Mouse (Mus musculus): ENCODE measurements around the gene Ciao1.
"Not testable (repeated sequence)": the region's sequence is repeated elsewhere in the genome, so short reads cannot be mapped to it uniquely, and the experiment has no call there.

The Ciao1 gene

DNA sequence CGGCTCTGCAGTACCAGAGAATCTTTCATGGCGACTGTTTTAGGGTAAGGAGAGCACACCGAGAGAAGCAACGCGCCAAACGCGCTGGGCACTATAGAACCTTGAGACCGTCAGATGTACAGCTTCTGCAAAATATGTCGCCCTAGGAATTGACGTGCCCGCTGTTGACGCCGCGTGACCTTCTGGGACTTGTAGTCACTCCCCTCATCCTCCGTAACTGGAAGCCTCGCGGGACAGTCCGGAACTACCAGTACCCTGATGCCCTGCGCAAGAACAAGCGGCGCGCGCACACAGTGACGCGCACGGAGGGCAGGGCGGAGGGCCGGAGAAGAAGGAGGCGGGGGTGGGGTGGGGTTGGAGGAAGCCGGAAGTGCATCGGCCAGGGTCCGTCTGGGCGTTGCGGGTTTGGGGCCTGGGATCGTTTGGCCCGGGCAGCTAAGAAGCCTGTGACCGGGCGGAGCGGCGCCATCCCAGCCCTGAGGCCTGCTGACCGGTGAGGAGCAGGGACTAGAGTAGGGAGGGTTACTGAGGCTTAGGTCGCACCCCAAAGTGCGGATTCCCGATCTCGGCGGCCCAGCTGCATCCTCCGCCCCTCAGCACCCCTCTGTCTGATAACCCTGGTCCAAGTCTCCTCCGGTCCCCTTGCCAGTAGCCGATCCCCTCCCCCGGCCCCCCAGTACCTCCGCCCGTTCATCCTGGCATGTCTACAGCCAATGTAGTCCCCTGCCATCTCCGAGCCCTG, at the start of gene Ciao1, which contains the start of gene Tmem127:
Gene Ciao1 (minus strand): TSS at position 225 of the 742 bp plus-strand sequence.
Gene Tmem127 (plus strand): TSS at position 317 of the 742 bp plus-strand sequence.
- peak; percentile 98 to 99 for DNase-seq

DNA sequence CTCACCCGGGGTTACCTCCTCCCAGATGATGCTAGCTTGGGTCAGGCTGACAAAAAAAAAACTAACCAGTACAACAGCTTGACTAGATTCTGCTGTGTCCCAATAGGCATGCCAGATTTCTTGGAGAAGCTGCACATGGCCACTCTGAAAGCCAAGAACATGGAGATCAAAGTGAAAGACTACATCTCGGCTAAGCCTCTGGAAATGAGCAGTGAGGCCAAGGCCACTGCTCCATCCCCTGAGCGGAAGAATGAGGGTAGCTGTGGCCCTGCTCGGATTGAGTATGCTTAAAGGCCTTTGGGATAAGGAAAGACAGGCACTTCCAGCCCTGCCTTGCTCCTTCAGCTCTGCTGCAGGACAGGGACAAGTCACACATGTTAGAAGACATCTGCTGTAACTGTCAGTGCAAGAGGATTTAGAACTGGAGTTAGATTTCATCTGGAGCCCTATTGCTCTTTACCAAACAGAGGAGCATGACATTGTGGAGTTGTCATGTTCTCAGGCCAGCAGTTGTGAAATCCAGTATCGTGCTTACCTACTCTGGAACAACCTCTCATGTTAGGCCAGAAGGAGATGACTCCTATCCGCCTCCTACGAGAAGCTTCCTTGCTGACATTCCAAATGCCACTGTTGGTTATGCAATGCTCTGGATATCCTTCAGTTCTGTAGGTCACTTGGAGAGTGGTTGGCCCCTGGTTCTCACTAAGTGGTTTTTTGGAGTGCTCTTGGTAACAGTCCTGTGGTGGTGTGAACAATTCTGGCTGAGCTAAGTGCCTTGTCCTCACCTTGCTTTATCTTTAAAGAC, 49.6 kb upstream of the Ciao1 start:
- DNase-seq, result no peak

DNA sequence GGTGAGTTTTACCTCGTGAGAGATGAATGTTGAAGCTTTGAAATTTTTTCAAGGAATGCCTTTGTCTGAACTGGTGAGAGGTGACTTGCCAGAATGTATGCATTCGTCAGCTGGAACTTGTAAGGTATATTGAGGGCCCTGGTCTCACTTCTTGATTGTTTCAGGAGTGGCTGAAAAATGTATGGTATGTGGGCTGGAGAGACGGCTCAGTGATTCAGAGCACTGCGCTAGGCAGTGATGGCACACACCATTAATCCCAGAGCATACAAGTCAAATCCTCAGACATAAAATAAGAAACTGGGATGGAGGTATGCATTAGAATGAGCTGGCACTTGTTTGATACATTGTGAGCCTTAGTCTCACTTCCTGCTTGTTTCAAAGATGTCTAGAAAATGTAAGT, 44.6 kb upstream of the Ciao1 start:
- DNase-seq, result no peak

DNA sequence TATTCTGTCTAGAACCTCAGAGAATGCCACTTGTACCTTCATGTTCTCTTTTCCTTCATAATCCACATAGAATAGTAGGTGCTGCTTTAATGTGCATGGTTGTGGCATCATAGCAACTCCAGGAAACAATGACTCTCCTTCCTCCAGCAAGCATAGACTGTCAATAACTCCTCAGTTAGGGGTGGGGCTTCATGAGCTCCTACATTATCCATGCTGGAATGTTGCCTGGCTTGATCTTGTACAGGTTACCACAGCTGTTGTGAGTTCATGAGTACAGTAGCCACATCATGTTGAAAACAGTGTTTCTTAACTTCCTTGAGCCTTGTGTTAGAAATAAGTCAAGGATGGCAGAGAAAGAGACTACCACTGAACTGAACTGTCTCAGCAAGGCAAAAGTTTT, 30.5 kb upstream of the Ciao1 start:
- no peak for DNase-seq

DNA sequence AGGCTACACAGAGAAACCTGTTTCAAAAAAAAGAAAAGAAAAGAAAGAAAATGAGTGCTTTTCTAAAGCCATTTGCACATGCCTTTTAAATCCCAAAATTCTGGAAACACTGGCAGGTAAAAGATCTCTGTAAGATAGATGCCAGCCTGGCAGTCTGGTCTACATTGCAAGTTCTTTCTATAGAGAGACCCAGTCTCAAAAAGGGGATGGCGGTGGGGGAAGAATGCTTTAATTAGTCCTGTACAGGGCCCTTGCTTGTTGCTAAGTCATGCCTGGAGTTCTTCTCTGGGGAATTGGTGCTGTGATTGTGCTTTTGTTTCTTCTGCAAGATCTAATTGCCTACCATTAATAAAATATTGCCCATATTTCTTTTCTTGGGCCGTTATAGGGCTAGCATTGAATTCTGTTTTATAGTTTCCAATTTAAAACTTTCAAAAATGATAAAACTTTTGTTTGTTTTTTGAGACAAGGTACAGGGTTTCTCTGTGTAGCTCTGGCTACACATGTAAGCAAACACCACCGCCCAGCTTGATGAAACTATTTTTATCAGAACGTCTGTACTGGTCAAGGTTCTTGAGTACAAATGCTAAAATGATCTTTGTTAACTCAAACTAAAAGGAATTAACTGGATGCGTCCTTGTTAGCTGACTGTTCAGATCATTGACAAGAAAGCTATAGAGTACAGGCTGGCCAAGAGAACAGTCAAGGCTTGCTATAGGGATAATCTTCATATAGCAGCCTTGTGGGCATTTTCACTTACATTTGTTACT, 28.1 kb upstream of the Ciao1 start:
- no peak for DNase-seq

DNA sequence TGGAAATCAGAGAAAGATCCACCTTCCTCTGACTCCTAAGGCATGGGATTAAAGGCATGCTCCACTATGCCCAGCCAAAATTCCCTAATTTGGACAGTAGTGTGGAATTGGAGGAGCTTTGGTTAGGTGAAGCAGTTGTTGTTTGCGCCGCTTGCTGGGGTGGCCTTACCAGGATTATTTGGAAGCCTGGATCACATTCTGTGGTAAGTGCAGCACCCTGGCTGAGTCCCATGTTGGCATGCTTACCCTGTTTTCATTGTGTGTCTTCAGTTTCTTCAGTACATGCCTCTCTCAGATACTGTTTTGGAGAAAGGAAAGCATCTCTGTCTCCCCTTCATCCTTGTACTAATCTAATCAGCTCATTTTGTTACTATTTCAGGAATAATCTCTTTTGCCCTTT, 27.0 kb upstream of the Ciao1 start:
- DNase-seq, result no peak

DNA sequence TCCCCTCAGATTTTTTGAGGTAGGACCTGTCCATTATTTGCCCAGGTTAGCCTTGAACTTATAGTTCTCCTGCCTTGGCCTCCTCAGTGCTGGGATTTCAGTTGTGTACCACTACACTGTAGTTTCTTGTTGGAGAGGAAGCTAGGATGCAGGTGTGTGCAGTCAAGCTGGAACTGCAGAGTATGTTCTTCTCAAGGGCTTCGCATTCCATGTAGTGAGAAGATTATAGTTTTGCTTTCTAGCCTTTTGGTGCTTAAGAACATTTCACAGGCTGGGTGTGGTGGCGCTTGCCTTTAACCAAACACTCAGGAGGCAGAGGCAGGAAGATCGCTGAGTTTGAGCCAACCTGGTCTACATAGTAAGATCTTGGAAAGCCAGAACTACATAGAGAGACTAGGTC, 25.2 kb upstream of the Ciao1 start:
- no peak for DNase-seq

DNA sequence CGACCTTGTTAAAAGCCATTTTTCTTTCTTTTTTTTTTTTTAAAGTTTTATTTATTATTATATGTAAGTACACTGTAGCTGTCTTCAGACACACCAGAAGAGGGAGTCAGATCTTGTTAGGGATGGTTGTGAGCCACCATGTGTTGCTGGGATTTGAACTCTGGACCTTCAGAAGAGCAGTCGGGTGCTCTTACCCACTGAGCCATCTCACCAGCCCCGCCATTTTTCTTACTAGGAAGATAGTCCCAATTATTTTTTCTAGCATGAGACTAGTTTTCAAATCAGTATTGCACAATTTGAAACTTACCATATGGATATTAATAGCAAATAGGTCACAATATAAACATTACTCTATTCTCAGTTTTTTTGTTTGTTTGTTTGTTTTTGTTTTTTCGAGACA, 24.4 kb upstream of the Ciao1 start:
- DNase-seq, result not testable (repeated sequence)

DNA sequence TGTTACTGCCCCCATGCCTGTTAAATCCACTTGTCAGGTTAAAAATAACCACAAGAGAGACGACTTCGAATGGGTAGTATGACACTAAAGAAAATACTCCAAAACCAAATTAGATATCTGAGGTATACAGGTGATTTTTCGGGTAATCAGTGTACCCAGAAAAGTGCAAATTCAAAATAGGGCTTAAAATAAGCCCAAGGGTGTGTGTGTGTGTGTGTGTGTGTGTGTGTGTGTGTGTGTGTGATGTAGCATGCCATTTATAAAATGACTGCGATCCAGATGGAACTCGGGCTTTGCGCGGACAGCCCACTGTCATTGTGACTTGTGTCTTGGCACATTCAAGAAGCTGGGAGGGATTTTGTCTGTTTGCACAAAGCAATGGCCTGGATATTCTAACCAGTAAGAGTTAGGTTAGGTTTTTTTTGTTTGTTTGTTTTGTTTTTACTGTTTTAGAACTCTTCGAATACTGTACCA, 23.5 kb upstream of the Ciao1 start:
- DNase-seq, result no peak

DNA sequence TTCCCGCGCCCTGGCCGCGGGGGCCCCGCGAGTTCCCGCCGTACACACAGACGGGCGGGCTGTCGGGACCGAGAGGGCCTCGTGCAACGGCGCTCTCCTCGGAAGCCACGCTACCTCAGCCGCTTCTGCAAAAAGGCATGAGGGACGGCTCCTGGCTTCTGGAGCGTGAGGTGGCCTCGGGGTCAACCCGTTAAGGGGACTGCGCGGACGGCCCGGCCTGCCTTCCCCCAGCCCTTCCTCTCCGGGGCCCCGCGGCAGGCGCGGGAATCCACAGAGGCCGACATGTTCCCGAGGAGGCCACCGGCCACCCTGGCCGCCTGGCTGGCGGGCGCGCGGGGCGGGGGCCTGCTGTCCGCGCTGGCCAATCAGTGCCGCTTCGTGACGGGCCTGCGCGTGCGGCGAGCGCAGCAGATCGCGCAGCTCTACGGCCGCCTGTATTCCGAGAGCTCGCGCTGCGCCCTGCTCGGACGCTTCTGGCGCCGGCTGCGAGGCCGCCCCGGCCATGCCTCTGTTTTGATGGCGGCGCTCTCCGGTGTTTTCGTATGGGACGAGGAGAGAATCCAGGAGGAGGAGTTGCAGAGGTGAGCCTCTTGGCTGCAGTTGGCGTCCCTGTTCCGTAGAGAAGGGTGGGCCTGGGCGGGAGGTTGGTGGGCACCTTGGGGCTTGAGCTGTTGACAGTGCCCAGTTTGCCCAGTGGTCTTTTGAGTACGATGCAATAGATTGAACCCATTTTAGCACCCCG, 22.9 kb upstream of the Ciao1 start:
- DNase-seq, result peak; percentile 84 to 85

DNA sequence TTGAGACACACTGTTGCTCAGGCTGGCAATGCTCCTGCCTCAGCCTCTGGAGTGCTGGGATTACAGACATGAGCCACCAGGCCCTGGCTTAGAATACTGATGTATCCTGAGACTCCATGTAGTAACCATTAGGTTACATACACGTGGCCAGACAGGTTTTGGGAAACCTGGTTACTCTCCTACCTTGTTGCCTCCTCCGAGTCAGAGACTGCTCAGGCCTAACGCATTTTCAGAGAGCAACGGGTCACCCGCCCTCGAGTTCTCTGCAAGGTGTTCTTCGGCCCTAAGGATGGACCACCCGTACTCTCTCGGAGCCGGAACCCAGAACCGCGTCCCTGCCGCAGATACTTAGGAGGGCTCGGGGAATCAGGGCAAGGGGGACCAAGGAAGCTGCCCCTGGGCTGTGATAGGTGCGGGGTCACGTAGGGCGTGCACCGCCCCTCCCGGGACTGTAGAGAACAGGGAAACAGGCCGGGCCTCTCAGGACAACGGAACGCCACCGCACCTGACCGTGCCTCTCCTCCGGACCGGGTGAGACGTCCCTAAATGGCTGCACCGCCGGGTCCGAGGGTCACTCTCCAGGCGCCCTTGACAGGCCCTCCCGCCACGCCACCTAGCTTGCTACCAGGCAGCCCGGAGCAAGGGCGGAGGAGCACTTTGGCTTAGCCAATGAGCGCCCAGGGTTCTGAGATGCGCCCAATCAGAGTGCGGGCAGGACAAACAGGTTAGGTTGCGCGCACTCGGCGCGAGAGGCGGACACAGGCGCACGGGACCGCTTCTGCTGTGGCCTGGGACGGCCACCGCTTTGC, 22.1 kb upstream of the Ciao1 start, which contains the start of gene Stard7:
Gene Stard7 (plus strand): TSS at position 728 of the 809 bp plus-strand sequence.
- DNase-seq, result peak; percentile 98

DNA sequence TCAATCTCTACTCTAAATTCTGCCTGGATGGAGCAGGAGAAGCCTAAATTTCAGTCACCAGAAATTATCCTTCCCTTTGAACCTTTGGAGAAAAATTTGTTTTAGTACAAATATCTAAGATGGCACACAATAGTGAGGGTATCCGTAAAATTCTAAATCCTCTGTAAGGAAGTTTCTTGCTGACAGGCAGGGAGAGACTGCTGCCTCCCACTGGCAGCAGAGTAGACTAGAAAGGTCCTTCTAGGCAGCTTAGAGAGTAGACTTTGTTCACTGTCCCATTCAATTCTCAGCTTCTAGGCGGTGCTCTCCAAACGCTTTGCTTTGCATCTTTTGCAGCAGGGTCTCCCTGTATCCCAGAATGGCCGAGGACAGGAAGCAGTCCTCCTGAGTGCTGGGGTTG, 20.2 kb upstream of the Ciao1 start:
- DNase-seq, result no peak

DNA sequence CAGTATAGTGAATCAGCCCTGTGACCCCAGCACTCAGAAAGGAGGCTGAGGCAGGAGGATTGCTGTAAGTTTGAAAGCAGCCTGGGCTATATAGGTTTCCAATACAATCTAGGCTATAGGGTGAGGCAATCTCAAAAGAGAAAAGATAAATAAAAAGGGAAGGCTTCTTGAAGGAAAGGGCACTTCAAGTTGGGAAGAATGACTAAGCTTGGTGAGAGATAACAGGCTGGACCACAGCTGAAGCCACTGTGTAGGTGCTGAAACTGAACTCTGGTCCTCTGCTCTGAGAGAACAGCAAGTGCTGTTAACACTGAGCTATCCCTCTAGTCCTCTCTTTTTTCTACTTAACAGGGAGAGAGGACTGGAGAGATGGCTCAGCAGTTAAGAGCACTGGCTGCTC, 14.9 kb upstream of the Ciao1 start:
- no peak for DNase-seq

DNA sequence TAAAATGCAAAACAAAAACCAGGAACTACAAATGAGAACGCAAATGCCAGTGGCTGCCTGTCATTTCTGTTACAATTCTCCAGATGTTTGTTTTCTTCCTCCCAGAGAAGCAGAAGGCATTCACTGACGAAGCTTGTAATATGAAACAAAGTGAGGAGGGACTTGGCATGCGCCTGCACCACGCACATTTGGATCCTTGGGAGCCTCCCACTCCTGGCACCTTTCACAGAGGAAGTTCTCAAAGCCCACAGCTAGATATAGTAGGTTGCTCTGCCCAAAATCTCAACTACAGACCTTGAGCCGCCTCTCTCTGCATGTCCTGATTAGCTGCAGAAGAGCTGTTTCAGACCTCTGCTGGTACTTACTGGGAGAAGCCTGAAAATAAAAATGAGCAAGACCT, 11.7 kb upstream of the Ciao1 start:
- DNase-seq, result no peak

DNA sequence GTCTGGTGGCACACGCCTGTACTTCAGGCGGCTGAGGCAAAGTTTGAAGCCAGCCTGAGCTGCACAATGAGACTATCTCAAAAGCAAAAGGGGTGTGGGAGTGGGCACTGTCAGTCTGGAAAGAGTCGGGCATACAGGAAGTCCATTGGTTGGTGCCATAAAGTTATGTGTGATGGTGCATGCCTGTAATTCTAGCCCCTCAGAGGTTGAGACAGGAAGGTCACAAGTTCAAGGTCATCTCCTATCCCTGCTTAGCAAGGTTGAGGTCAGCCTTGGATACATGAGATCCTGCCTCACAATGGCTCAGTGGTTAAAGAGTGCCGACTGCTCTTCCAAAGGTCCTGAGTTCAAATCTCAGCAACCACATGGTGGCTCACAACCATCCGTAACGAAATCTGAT, 7.7 kb upstream of the Ciao1 start:
- no peak for DNase-seq

DNA sequence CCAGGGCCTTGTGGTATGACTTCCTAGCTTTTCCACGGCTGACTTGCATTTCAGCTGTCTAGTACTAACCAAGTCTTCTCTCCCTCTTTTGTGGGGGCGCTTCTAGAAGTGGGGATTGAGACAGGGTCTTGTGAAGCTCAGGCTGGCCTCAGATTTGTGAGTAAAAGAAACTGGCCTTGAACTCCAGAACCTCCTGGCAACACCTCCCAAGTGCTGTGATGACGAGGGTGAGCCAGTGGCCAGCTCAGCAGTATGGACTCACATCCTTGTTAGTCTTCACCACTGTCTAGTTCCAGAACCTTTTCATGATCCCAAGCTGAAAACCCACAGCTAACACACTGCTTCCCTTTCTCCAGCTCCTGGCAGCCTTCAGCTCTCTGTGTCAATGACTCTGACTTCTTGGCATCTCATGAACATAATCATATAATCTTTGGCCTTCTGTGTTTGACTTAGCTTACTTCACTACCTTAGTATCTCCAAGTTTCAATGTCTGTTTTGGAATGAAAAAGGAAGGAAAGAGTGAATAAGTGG, 7.1 kb upstream of the Ciao1 start:
- no peak for DNase-seq

DNA sequence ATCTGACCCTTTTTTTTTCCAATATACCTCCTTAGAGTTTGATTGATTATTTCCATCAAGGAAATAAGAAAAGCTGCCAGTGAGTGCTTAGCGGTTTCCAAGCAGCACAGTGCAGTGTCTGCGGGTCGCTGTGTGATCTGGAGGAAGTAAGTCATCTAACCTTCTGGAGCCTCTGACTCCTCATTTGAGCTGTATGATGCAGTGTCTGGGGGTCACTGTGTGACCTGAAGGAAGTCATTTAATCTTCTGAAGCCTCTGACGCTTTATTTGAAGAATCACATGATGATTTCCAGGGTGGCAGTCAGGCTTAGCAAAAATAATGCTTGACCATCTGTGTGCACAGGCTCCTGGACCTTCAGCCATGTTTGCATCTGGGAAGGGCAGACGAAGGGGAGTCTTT, 5.2 kb upstream of the Ciao1 start:
- DNase-seq, result no peak

DNA sequence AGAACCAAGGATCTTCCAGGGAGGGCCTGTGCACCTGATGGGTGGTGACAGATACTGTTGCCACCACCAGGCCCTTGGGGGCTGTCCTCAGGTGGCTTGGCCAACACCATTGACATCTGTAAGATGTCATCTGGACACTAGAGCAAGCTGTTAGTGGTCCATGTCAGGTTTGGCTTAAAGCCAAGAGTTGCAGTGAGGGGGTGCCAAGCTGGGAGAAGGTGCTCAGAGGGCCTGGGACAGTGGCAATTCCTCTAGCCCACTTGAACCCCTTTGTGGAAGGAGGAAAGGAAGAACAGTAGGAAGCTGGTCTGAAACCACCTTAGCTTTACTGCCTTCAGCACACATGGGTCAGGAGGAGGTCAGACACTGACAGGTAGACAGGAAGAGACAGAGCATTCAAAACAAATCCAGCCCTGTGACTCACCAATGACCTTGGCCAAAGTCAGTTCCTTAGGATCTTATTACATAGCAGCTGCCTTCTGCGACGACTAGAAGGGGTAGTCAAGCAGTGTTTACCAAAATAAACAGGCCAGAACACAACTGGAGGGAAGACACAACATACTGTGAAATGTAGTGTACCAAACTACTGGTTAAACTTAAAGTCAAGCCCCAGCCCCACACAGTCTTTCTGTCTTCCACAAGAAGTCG, 4.4 kb upstream of the Ciao1 start:
- peak in 1 of 2 experiments; percentile 43 for DNase-seq

DNA sequence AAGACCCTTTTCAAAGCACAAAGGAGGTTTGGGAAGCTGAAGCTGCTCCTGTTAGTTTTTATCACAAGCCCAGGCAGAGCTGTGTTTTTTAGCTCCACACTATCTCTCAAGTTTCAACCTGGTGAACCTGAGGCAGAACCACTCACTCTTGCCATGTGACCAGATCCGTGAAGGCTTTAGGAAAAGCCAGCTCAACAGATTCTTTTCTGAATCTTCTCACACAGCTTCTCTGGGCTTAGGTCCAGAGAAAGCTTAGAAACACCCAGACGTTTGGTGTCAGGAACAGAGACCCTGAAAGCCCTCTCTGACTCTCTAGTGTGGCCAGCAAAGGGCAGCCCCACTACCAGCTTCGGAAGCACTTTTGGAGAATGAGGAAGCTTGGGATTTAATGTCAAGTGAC, 3.8 kb upstream of the Ciao1 start:
- DNase-seq, result peak; percentile 32 to 53

DNA sequence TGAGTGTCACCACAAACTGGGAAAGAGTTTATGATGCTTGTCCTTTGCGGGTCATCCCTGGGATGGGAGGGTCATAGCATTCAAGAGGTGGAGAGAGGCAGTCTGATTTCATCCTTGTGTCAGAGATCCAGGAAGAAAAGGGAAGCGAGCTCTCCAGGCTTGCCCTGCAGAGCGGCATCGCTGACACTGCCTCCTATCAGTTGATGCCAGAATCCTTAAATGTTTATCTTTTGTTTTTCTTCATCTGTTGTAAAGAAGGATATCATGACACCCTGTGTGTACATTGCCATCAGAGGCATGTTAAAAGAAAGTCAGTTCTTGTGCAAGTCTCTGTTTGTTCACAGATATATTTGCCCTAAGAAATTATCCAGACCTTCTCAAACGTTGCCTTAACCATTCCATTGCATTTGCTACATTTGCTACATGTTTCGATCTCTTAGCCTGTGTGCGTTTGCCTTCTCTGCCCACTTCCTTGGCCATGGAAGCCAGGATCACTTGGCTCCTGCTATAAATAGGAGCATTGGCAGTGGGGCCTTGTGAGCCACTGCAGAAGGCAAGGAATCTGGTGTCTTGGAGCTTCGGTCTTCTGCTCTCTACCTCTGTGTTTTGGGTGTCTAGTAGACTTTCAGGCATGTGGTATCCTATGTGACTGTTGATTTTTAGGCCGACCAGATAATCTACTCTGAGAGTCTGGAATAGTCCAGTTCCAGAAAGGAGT, 2.8 kb upstream of the Ciao1 start:
- DNase-seq, result no peak

All from kidney, adult 8-10 months (tissue).